Mouse (Mus musculus): ENCODE data around the gene C1qtnf2. TPM values are rescaled to one million over a fixed set of nuclear protein-coding genes. Genes with fewer than 3 reads are reported as not detected.

C1qtnf2 gene
- 3.6 and 3.9 TPM in 2 replicates for polyA plus RNA-seq (2015; fragmentation: Nextera tagmentation; extraction: Ambion mirVana)

- Histone ChIP-seq H3K9ac (replicated peaks) (peak within 1 kb of the TSS; percentile 58), H3K27ac (no peak within 1 kb of the TSS), H3K36me3 (no peaks in the 10 kb centered on the region), H3K4me2 (replicated peaks) (peak within 1 kb of the TSS; percentile 63), H3K4me3 (replicated peaks) (peak within 1 kb of the TSS; percentile 37), H3K4me1 (replicated peaks) (peaks cover 17% of the 10 kb centered on the region), H3K27me3 (peaks cover 6% of the 10 kb centered on the region; the same call in 1 of the 2 replicates), H3K9me3 (no peaks in the 10 kb centered on the region)
- peak; percentile 81 for ATAC-seq
- WGBS, result 2% methylated on average over 24 of the region's 24 CpGs
Observed at GRCm38 (mm10) chr11:43474225-43474774, at the start of gene C1qtnf2. C1qtnf2 (plus strand) TSS chr11:43474276.

GRCm38 (mm10) chr11:43424386-43424785 lies 49.7 kb upstream of the C1qtnf2 start:
- Histone ChIP-seq H3K36me3 (no peaks in the 10 kb centered on the region), H3K4me1 (replicated peaks) (peaks cover 8% of the 10 kb centered on the region; the same call in 1 of the 2 replicates), H3K9ac (replicated peaks) (no peak overlapping the region), H3K27me3 (no peaks in the 10 kb centered on the region), H3K27ac (no peak overlapping the region), H3K9me3 (no peaks in the 10 kb centered on the region; the same call in 1 of the 2 replicates), H3K4me2 (replicated peaks) (no peak overlapping the region), H3K4me3 (replicated peaks) (no peak overlapping the region)
- ATAC-seq, result no peak
- 79% methylated on average over 5 of the region's 5 CpGs for WGBS

GRCm38 (mm10) chr11:43425166-43425709 lies 48.8 kb upstream of the C1qtnf2 start:
- ATAC-seq, result peak; percentile 35; the same call in 1 of the 2 replicates
- Histone ChIP-seq H3K27me3 (no peaks in the 10 kb centered on the region), H3K4me3 (replicated peaks) (peak overlapping the region; percentile 60), H3K4me2 (replicated peaks) (peak overlapping the region; percentile 60), H3K36me3 (no peaks in the 10 kb centered on the region), H3K9me3 (no peaks in the 10 kb centered on the region; the same call in 1 of the 2 replicates), H3K9ac (replicated peaks) (peak overlapping the region; percentile 65; the same call in 1 of the 2 replicates), H3K27ac (no peak overlapping the region), H3K4me1 (replicated peaks) (peaks cover 8% of the 10 kb centered on the region; the same call in 1 of the 2 replicates)
- 91% methylated on average over 9 of the region's 9 CpGs for WGBS

GRCm38 (mm10) chr11:43425824-43426413 lies 48.2 kb upstream of the C1qtnf2 start, which contains the start of gene Pttg1:
Pttg1 (minus strand) TSS chr11:43426251.
- 5% methylated on average over 27 of the region's 27 CpGs for WGBS
- ATAC-seq, result peak; percentile 97
- H3K9ac ChIP-seq (replicated peaks), result peak within 1 kb of the TSS; percentile 65
- H3K27me3 ChIP-seq, result no peaks in the 10 kb centered on the region
- H3K27ac ChIP-seq, result no peak within 1 kb of the TSS
- peak within 1 kb of the TSS; percentile 60 for H3K4me2 ChIP-seq (replicated peaks)
- H3K36me3 ChIP-seq, result no peaks in the 10 kb centered on the region
- H3K4me3 ChIP-seq (replicated peaks), result peak within 1 kb of the TSS; percentile 60
- no peaks in the 10 kb centered on the region; the same call in 1 of the 2 replicates for H3K9me3 ChIP-seq
- H3K4me1 ChIP-seq (replicated peaks), result peaks cover 8% of the 10 kb centered on the region; the same call in 1 of the 2 replicates

- 19% methylated on average over 7 of the region's 7 CpGs for WGBS
Observed at GRCm38 (mm10) chr11:43426414-43426884, 47.6 kb upstream of the C1qtnf2 start.

GRCm38 (mm10) chr11:43433254-43434023 lies 40.6 kb upstream of the C1qtnf2 start, which contains the start of gene Slu7:
Slu7 (plus strand) TSS chr11:43433744.
- no peaks in the 10 kb centered on the region for H3K27me3 ChIP-seq
- no peaks in the 10 kb centered on the region; the same call in 1 of the 2 replicates for H3K9me3 ChIP-seq
- H3K4me2 ChIP-seq (replicated peaks), result peak within 1 kb of the TSS; percentile 86
- ATAC-seq, result peak; percentile 93
- 6% methylated on average over 38 of the region's 38 CpGs for WGBS
- H3K4me1 ChIP-seq (replicated peaks), result peaks cover 13% of the 10 kb centered on the region
- peak within 1 kb of the TSS; percentile 96 for H3K4me3 ChIP-seq (replicated peaks)
- 0 out of 2 replicates have a peak within 1 kb of the TSS, but pooled peaks have one; percentile 44 for H3K27ac ChIP-seq
- H3K36me3 ChIP-seq, result peaks cover 14% of the 10 kb centered on the region
- peak within 1 kb of the TSS; percentile 80 for H3K9ac ChIP-seq (replicated peaks)

More at GRCm38 (mm10) chr11:43426414-43426884, 47.6 kb upstream of the C1qtnf2 start:
- Histone ChIP-seq H3K9ac (replicated peaks) (no peak overlapping the region), H3K4me3 (replicated peaks) (peak overlapping the region; percentile 60), H3K9me3 (no peaks in the 10 kb centered on the region; the same call in 1 of the 2 replicates), H3K4me2 (replicated peaks) (peak overlapping the region; percentile 60), H3K27ac (no peak overlapping the region), H3K27me3 (no peaks in the 10 kb centered on the region), H3K4me1 (replicated peaks) (peaks cover 8% of the 10 kb centered on the region; the same call in 1 of the 2 replicates), H3K36me3 (no peaks in the 10 kb centered on the region)
- ATAC-seq, result peak; percentile 55; the same call in 1 of the 2 replicates

DNA sequence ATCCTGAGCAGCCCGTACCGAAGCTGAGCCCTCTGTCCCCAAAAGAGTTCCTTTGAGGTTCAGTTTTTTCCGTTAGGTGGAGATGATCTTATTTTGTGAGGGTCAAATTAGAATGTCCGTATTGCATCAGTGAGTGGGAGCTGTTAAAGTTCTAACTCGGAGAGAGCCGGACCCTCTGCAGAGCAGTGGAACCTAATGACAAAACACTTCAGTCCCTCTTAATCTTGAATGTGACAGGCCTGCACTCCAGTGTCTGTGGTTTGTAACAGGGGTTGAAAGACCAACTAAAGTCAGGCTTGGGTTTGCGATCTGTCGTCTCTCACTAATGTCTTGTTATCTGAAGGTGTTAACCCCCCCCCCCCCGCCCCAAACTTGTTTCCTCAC lies 40.1 kb upstream of the C1qtnf2 start:
- Histone ChIP-seq H3K4me1 (replicated peaks) (peaks cover 13% of the 10 kb centered on the region), H3K9me3 (no peaks in the 10 kb centered on the region), H3K4me2 (replicated peaks) (peak overlapping the region; percentile 86), H3K27me3 (no peaks in the 10 kb centered on the region), H3K9ac (replicated peaks) (peak overlapping the region; percentile 80), H3K4me3 (replicated peaks) (peak overlapping the region; percentile 96), H3K27ac (0 out of 2 replicates have a peak overlapping the region, but pooled peaks have one; percentile 44), H3K36me3 (peaks cover 19% of the 10 kb centered on the region)
- 7% methylated on average over 9 of the region's 9 CpGs for WGBS
- ATAC-seq, result peak; percentile 65; the same call in 1 of the 2 replicates

- Histone ChIP-seq H3K27me3 (no peaks in the 10 kb centered on the region), H3K27ac (no peak overlapping the region), H3K4me1 (replicated peaks) (no peaks in the 10 kb centered on the region), H3K36me3 (peaks cover 89% of the 10 kb centered on the region), H3K9ac (replicated peaks) (no peak overlapping the region), H3K4me3 (replicated peaks) (no peak overlapping the region), H3K9me3 (no peaks in the 10 kb centered on the region), H3K4me2 (replicated peaks) (no peak overlapping the region)
- 96% methylated on average over 10 of the region's 10 CpGs for WGBS
- no peak for ATAC-seq
Observed at GRCm38 (mm10) chr11:43441121-43441520, 33.0 kb upstream of the C1qtnf2 start.

GRCm38 (mm10) chr11:43443183-43443582 lies 30.9 kb upstream of the C1qtnf2 start:
- H3K9ac ChIP-seq (replicated peaks), result no peak overlapping the region
- no peak overlapping the region for H3K27ac ChIP-seq
- peaks cover 97% of the 10 kb centered on the region for H3K36me3 ChIP-seq
- no peaks in the 10 kb centered on the region for H3K4me1 ChIP-seq (replicated peaks)
- 93% methylated on average over 13 of the region's 13 CpGs for whole genome bisulfite sequencing
- H3K4me2 ChIP-seq (replicated peaks), result no peak overlapping the region
- H3K27me3 ChIP-seq, result no peaks in the 10 kb centered on the region
- ATAC-seq, result no peak
- no peak overlapping the region for H3K4me3 ChIP-seq (replicated peaks)
- no peaks in the 10 kb centered on the region for H3K9me3 ChIP-seq

DNA sequence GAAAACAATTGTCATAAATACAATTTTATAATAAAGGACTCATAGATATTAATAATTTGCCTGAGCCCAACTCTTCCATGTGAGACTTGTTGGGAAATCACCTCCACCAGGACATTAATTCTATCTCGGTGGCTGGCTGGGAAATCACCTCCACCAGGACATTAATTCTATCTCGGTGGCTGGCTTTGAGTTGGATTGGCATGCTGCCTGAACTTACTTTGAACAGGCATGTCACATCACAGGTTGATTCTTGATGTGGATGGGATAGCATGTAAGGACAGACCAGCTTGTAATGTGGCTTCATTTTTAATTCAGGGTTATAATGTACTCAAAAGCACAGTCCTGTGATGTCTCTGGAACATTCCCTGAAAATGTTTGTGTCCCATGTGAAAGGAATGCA lies 24.2 kb upstream of the C1qtnf2 start:
- Histone ChIP-seq H3K4me3 (replicated peaks) (no peak overlapping the region), H3K36me3 (peaks cover 31% of the 10 kb centered on the region), H3K4me1 (replicated peaks) (no peaks in the 10 kb centered on the region), H3K27ac (no peak overlapping the region), H3K4me2 (replicated peaks) (no peak overlapping the region), H3K27me3 (no peaks in the 10 kb centered on the region), H3K9me3 (no peaks in the 10 kb centered on the region), H3K9ac (replicated peaks) (no peak overlapping the region)
- WGBS, result 84% methylated on average over 2 of the region's 2 CpGs
- no peak for ATAC-seq

DNA sequence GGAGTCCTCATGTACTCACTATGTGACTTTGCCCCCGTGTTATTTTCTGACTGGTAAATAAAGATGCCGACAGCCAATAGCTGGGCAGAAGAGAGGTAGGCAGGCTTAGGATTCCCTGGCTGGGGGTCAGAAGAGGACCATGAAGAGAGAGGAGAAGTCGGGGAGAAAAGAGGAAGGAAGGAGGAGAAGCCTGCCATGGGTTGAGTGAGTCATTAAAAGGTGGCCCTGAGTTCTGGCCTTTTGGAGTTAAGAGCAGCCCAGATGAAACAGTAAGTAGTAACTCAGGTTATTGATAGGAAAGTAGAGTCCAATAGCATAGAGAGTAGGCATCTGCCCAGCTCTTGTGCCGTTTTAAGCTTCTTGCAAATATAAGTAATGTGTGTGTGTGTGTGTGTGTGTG lies 22.8 kb upstream of the C1qtnf2 start:
- no peaks in the 10 kb centered on the region for H3K4me1 ChIP-seq (replicated peaks)
- H3K4me2 ChIP-seq (replicated peaks), result no peak overlapping the region
- H3K9me3 ChIP-seq, result no peaks in the 10 kb centered on the region
- ATAC-seq, result no peak
- no peak overlapping the region for H3K4me3 ChIP-seq (replicated peaks)
- H3K9ac ChIP-seq (replicated peaks), result no peak overlapping the region
- H3K27me3 ChIP-seq, result no peaks in the 10 kb centered on the region
- H3K27ac ChIP-seq, result no peak overlapping the region
- WGBS, result 75% methylated on average over 4 of the region's 4 CpGs
- peaks cover 17% of the 10 kb centered on the region for H3K36me3 ChIP-seq

Data from midbrain, embryonic 13.5 days (tissue).